Mouse (Mus musculus) forebrain, embryonic 14.5 days (tissue): Measurements from ENCODE around the gene Sfi1. TPM values are rescaled to one million over a fixed set of nuclear protein-coding genes. Genes with fewer than 3 reads are reported as not detected.
A peak's percentile ranks its signal among the peaks of the same experiment; 100 is the strongest.
"Not testable (repeated sequence)": the region's sequence is repeated elsewhere in the genome, so short reads cannot be mapped to it uniquely, and the experiment has no call there.

Experiments used
- ATAC-seq: fragments of 200-750 bp; cut with Nextera tagmentation; 2 replicates; pipeline ENCODE4 v1.8.0; 2017; ENCODE audit warnings: mild to moderate bottlenecking, moderate library complexity
- DNase-seq: peaks from one replicate; pipeline ENCODE4 v3.0.0-alpha.2; 2015; ENCODE audit warnings: low spot score
- H3K27ac ChIP-seq: fragments of 300-500 bp; sonication (generic); 2 replicates; pipeline ENCODE4 v1.5.1; 2014; ENCODE audit warnings: low read depth, mild to moderate bottlenecking, control low read depth, low read length, moderate library complexity
- H3K27me3 ChIP-seq: fragments of 300-500 bp; sonication (generic); replicated peaks from 2 replicates; pipeline ENCODE4 v1.6.1; 2014; ENCODE audit warnings: low read length, control low read depth, mixed read lengths; ENCODE audit not compliant: control insufficient read depth, insufficient read depth
- H3K36me3 ChIP-seq: fragments of 300-500 bp; sonication (generic); 2 replicates; pipeline ENCODE4 v1.6.1; 2014; ENCODE audit warnings: low read length, control low read depth; ENCODE audit not compliant: control insufficient read depth, insufficient read depth
- H3K4me1 ChIP-seq: fragments of 300-500 bp; sonication (generic); 2 replicates; pipeline ENCODE4 v1.6.1; 2014; ENCODE audit warnings: antibody characterized with exemption, low read length, control low read depth; ENCODE audit not compliant: control insufficient read depth, insufficient read depth
- H3K4me2 ChIP-seq: fragments of 300-500 bp; sonication (generic); 2 replicates; pipeline ENCODE4 v1.6.1; 2014; ENCODE audit warnings: mild to moderate bottlenecking, control low read depth, low read length
- H3K4me3 ChIP-seq: fragments of 300-500 bp; sonication (generic); 2 replicates; pipeline ENCODE4 v1.5.1; 2014; ENCODE audit warnings: low read depth, low read length, control low read depth
- H3K9ac ChIP-seq: fragments of 300-500 bp; sonication (generic); 2 replicates; pipeline ENCODE4 v1.6.1; 2014; ENCODE audit warnings: mild to moderate bottlenecking, low read length, control low read depth, moderate library complexity
- H3K9me3 ChIP-seq: fragments of 300-500 bp; sonication (generic); replicated peaks from 2 replicates; pipeline ENCODE4 v1.6.1; 2016; ENCODE audit warnings: low read length, control low read depth, mixed read lengths; ENCODE audit not compliant: control insufficient read depth
- WGBS: fragments of 180-500 bp; shearing (Covaris S2); extraction: QIAGEN DNeasy Blood & Tissue Kit; methylation state at CpG from one replicate; pipeline ENCODE4 v1.1.7; 2014; 5-methylcytosine and 5-hydroxymethylcytosine counted together
- polyA plus RNA-seq: library from polyadenylated mRNA; unstranded; fragments of >200 nt; fragmentation: Nextera tagmentation; extraction: Ambion mirVana; gene quantifications from 2 replicates; pipeline ENCODE4 v1.2.1, GENCODE M21; 2014

The Sfi1 gene
- polyA plus RNA-seq, 1 experiment from 2014 or later: 6.4 TPM

DNA sequence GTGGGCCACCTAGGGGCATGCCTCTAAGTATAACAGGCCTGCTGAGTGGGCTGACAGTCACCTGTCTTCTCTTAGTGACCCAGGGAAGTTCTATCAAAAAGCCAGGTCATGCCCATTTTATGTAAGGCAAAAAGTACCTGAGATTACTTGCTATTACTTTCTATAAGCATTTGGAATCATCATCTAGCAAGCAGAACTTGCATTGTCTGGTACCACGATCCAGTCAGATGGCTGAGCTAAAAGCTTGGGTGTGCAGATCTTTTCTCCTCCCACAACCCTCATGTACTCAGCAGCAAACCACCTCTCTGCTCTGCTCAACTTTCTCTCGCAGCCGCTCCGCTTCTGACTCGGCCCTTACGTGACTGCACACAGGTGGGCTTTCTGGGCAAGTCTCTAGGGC lies 35.3 kb downstream of the Sfi1 start:
- not testable (repeated sequence) for H3K4me3 ChIP-seq, H3K9me3 ChIP-seq, H3K4me1 ChIP-seq, ATAC-seq, H3K27me3 ChIP-seq, H3K9ac ChIP-seq, H3K4me2 ChIP-seq, H3K36me3 ChIP-seq, H3K27ac ChIP-seq, DNase-seq
- 95% methylated on average over 6 of the region's 6 CpGs for WGBS

DNA sequence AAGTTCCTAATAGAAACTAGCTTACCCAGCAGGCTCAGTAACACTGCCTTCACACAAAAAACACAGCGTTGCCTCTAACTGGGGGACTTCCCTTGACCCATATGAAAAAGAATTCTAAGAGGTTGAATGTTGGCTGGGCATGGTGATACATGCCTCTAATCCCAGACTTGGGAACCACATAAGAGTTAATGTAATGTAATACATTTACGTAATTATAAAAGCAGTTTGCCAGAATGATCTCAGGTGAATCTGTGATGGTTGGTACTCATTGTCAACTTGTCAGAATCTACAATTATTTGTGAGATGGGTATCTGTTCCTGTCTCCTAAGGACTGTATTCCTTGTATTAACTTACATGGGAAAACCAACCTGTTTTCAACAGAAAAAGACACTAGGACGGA lies 36.3 kb downstream of the Sfi1 start:
- WGBS: 81% methylated on average over 2 of the region's 3 CpGs
- not testable (repeated sequence) for ATAC-seq, H3K4me2 ChIP-seq

DNA sequence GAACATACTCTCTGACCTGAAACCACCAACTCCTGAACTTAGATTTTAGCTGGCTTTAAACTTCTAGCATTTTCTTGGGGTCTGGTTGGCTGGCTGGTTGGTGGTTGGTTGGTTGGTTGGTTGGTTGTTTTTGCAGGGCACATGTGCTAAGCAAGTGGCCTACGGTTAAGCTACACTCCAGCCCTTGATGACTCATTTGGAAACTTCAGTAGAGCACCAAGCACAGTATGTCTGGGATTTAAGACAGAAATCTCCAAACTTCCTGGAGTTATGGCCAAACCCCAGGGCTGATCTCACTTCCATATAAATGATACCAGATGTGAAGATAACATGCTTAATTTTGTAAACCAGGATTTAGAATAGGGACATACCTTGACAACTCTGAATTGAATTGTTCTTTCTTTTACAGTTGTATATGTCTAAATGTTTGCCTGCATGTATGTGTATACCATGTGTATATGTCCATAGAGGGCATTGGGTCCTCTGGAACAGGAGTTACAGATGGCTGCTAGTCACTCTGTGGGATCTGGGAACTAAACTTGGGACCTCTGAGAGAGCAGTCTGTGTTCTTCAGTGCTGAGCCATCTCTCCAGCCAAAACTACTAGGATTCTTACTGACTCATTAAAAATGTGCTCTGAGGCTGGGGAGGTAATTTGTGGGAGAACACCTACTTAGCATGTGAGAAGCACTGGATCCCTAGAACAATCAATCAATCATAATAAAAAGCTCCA lies 39.4 kb downstream of the Sfi1 start:
- ATAC-seq (peak; percentile 29), DNase-seq (peak; percentile 7)

More for the DNA sequence above, 36.3 kb downstream of the Sfi1 start:
- H3K27ac ChIP-seq, H3K4me3 ChIP-seq, H3K27me3 ChIP-seq, H3K9me3 ChIP-seq, DNase-seq, H3K9ac ChIP-seq, H3K4me1 ChIP-seq, H3K36me3 ChIP-seq: not testable (repeated sequence)

DNA sequence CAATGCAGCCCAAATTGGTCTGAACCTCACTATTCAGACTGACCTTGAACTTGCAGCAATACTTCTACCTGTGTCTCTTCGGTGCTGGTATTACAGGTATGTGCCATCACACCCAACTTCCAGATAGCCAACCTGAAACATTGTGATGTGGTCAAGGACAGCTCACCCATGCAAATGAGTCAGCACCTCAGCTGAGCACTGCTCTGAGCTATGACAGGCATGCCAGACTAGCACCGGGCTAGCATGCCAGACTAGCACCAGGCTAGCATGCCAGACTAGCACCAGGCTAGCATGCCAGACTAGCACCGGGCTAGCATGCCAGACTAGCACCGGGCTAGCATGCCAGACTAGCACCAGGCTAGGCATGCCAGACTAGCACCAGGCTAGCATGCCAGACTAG lies 41.9 kb downstream of the Sfi1 start:
- not testable (repeated sequence) for H3K9ac ChIP-seq, H3K27ac ChIP-seq, ATAC-seq, DNase-seq, H3K9me3 ChIP-seq, H3K4me1 ChIP-seq, H3K27me3 ChIP-seq, H3K4me2 ChIP-seq, H3K4me3 ChIP-seq, H3K36me3 ChIP-seq
- 88% methylated on average over 4 of the region's 4 CpGs for WGBS

More for the DNA sequence above, 39.4 kb downstream of the Sfi1 start:
- H3K36me3 ChIP-seq, H3K4me2 ChIP-seq, H3K4me1 ChIP-seq, H3K9ac ChIP-seq, H3K4me3 ChIP-seq, H3K27me3 ChIP-seq, H3K27ac ChIP-seq, H3K9me3 ChIP-seq: not testable (repeated sequence)
- WGBS: 74% methylated on average over 1 of the region's 1 CpGs

DNA sequence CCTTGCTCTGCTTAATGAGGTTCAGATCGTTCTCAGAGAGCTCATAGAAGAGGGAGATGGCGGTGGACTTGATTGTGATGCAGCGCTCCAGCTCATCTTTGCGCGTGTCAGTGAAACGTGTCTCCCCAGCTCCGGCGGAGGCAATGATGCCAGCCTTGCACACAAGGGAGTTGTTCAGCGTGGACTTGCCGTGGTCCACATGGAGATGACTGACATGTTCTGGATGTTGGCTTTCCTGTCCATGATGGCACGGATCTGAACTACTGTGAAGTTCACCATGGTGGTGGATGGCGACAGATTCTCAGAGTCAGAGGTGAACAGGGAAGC lies 42.6 kb downstream of the Sfi1 start:
- WGBS: 96% methylated on average over 11 of the region's 12 CpGs

DNA sequence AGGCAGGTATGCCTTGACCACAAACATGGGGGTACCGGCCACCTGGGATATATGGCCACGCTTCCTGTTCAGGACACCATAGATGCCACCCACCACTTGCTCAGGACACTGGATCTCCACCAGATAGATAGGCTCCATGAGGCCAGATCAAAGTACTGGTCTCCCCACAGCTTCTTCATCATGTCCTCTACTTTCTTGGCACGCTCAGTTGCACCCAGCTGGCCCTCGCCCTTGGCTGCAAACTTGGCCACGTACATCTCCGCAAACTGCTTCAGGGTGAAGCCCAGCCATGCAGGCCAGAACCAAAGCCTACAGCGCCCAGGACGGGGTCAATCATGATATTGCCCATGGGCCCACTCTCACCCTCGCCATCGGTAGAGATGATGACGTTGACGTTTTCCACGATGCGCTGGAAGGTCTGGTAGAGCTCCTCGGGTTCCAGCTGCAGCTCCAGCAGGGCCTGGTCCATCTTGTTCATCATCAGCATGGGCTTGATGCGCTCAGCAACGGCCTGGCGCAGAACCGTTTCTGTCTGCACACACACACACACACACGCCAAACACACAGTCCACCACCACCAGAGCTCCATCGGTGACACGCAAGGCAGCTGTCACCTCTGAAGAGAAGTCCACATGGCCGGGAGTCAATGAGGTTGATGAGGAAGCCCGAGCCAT lies 43.1 kb downstream of the Sfi1 start:
- DNase-seq, H3K27ac ChIP-seq, H3K4me1 ChIP-seq, H3K4me2 ChIP-seq, H3K9me3 ChIP-seq, H3K36me3 ChIP-seq, H3K4me3 ChIP-seq, H3K9ac ChIP-seq, H3K27me3 ChIP-seq, ATAC-seq: not testable (repeated sequence)
- 96% methylated on average over 21 of the region's 24 CpGs for WGBS

More for the DNA sequence above, 42.6 kb downstream of the Sfi1 start:
- not testable (repeated sequence) for DNase-seq, H3K4me1 ChIP-seq, H3K27ac ChIP-seq, ATAC-seq, H3K9ac ChIP-seq, H3K9me3 ChIP-seq, H3K4me2 ChIP-seq, H3K27me3 ChIP-seq, H3K4me3 ChIP-seq, H3K36me3 ChIP-seq

DNA sequence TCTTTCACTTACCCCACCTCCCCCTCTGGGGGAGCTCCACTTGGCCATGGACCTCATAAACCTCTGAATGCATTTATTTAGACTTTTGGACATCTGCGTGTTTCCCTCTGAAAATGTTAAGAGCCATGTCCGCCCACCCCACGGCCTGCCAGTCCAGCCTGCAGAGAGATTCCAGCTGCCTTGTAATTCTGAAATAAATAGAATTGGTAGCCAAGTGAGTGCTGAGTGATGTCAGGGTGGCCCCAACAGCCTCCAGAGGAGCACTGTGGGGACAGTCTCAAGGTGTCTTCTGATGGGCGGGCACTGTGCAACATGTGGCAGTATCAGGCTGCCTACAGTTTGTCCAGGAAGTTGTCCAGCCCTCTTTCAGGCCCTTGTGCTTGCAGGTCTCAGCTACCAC lies 43.8 kb downstream of the Sfi1 start:
- not testable (repeated sequence) for H3K4me1 ChIP-seq, H3K4me3 ChIP-seq, H3K4me2 ChIP-seq, ATAC-seq, H3K9me3 ChIP-seq, H3K36me3 ChIP-seq, H3K27ac ChIP-seq, H3K9ac ChIP-seq, H3K27me3 ChIP-seq, DNase-seq
- 90% methylated on average over 4 of the region's 4 CpGs for WGBS

DNA sequence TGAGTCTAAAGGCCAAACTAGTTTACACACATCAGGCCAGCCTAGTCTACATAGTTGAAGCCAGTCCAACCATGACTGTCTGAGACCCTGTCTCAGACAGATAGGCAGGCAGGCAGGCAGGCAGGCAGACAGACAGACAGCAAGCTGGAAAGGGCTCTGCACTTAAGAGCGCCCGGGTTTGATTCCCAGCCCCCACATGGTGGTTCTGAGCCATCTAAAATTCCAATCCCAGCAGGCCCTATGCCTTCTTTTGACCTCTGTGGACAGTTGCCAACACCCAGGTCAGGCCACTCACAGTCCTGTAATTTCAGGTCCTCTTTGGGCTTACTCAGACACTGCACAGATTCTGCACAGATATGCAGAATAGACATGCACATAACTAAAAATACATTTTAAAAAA lies 46.5 kb downstream of the Sfi1 start:
- H3K9me3 ChIP-seq, H3K27me3 ChIP-seq, H3K4me3 ChIP-seq, ATAC-seq, DNase-seq, H3K27ac ChIP-seq, H3K36me3 ChIP-seq, H3K4me2 ChIP-seq, H3K9ac ChIP-seq, H3K4me1 ChIP-seq: not testable (repeated sequence)
- WGBS: 91% methylated on average over 2 of the region's 2 CpGs

DNA sequence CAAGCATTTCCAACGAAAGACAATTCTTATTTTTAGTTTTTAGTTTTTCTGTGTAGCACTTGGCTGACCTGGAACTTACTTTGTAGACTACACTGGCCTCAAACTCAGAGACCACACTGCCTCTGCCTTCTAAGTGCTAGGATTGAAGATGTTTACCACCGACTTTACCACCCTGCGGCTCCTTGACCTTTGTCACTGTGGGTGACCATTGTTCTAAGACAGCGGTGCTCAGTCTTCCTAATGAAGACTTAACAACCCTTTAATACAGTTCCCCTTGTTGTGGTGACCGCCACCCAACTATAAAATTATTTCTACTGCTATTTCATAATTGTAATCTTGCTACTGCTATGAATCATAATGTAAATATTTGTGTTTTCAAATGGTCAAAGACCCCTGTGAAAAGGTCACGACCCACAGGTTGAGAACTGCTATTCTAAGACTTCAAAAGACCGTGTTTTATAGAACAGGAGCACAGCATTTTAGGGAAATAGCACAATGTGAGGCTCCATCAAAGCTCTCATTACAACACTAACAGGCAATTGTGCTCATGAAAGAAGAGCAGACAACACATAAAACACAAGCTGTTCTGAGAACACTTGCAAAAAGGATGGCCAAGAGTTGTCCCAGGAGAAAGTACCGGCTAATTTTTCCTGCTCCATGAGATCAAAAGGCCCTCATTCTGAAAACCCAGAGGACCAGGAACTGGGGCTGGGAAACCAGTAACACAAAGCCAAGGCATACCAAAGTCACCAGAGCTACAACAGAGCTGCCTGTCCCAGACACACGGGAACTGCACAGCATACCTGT lies 47.7 kb downstream of the Sfi1 start:
- not testable (repeated sequence) for H3K27ac ChIP-seq, H3K4me1 ChIP-seq, H3K4me3 ChIP-seq, H3K27me3 ChIP-seq, ATAC-seq, H3K36me3 ChIP-seq, H3K4me2 ChIP-seq, DNase-seq, H3K9me3 ChIP-seq, H3K9ac ChIP-seq
- WGBS: 73% methylated on average over 7 of the region's 9 CpGs
